Mouse (Mus musculus): Measurements from ENCODE around the gene BC017158. TPM values are rescaled to one million over a fixed set of nuclear protein-coding genes. Genes with fewer than 3 reads are reported as not detected.

BC017158 gene
- polyA plus RNA-seq, 1 experiment = 16.7 TPM

GRCm38 (mm10) chr7:128238991-128239390 lies 59.0 kb downstream of the BC017158 start:
- H3K4me3 ChIP-seq (ENCODE audit: insufficient read depth, low read length) = peak overlapping the region; percentile 49
- TF ChIP-seq POLR2A (IDR thresholded peaks at IDR 0.05; ENCODE audit: borderline replicate concordance, low read depth, low read length) (no peak), CTCF (IDR thresholded peaks at IDR 0.05; ENCODE audit: low read depth, low read length) (no peak)
- peaks cover 24% of the 10 kb centered on the region for H3K4me1 ChIP-seq (ENCODE audit: control insufficient read depth, insufficient read depth, low read length)
- H3K27ac ChIP-seq (ENCODE audit: insufficient read depth, low read depth, low read length) = peak overlapping the region; percentile 6; the same call in 1 of the 2 replicates

GRCm38 (mm10) chr7:128237927-128238778 lies 59.8 kb downstream of the BC017158 start, which contains the start of gene 9130023H24Rik:
Gene 9130023H24Rik, minus strand, starts transcription at chr7:128238031.
- Histone ChIP-seq H3K4me3 (ENCODE audit: insufficient read depth, low read length) (peak within 1 kb of the TSS; percentile 96), H3K4me1 (ENCODE audit: control insufficient read depth, insufficient read depth, low read length) (peaks cover 24% of the 10 kb centered on the region), H3K27ac (ENCODE audit: insufficient read depth, low read depth, low read length) (peak within 1 kb of the TSS; percentile 100)
- TF ChIP-seq CTCF (IDR thresholded peaks at IDR 0.05; ENCODE audit: low read depth, low read length) (no peak), POLR2A (IDR thresholded peaks at IDR 0.05; ENCODE audit: borderline replicate concordance, low read depth, low read length) (no peak)

- peak overlapping the region; percentile 100 for H3K27ac ChIP-seq (ENCODE audit: insufficient read depth, low read depth, low read length)
- peak overlapping the region; percentile 96 for H3K4me3 ChIP-seq (ENCODE audit: insufficient read depth, low read length)
- no peak for TF ChIP-seq CTCF (IDR thresholded peaks at IDR 0.05; ENCODE audit: low read depth, low read length)
- TF ChIP-seq POLR2A (IDR thresholded peaks at IDR 0.05; ENCODE audit: borderline replicate concordance, low read depth, low read length) = no peak
- peaks cover 24% of the 10 kb centered on the region for H3K4me1 ChIP-seq (ENCODE audit: control insufficient read depth, insufficient read depth, low read length)
Measured at GRCm38 (mm10) chr7:128237593-128237926, 60.4 kb downstream of the BC017158 start.

GRCm38 (mm10) chr7:128236856-128237592 lies 60.9 kb downstream of the BC017158 start, which contains the start of gene Armc5:
Gene Armc5, plus strand, starts transcription at chr7:128237342.
- TF ChIP-seq CTCF (IDR thresholded peaks at IDR 0.05; ENCODE audit: low read depth, low read length) (peak; percentile 95), POLR2A (IDR thresholded peaks at IDR 0.05; ENCODE audit: borderline replicate concordance, low read depth, low read length) (no peak)
- peak within 1 kb of the TSS; percentile 96 for H3K4me3 ChIP-seq (ENCODE audit: insufficient read depth, low read length)
- H3K4me1 ChIP-seq (ENCODE audit: control insufficient read depth, insufficient read depth, low read length) = peaks cover 24% of the 10 kb centered on the region
- H3K27ac ChIP-seq (ENCODE audit: insufficient read depth, low read depth, low read length) = peak within 1 kb of the TSS; percentile 100

- TF ChIP-seq POLR2A (IDR thresholded peaks at IDR 0.05; ENCODE audit: borderline replicate concordance, low read depth, low read length) (no peak), CTCF (IDR thresholded peaks at IDR 0.05; ENCODE audit: low read depth, low read length) (no peak)
- H3K4me3 ChIP-seq (ENCODE audit: insufficient read depth, low read length) = no peak overlapping the region
- H3K27ac ChIP-seq (ENCODE audit: insufficient read depth, low read depth, low read length) = peak overlapping the region; percentile 100
- peaks cover 24% of the 10 kb centered on the region for H3K4me1 ChIP-seq (ENCODE audit: control insufficient read depth, insufficient read depth, low read length)
Measured at GRCm38 (mm10) chr7:128236426-128236825, 61.5 kb downstream of the BC017158 start.

- Histone ChIP-seq H3K27ac (ENCODE audit: insufficient read depth, low read depth, low read length) (no peak overlapping the region), H3K4me3 (ENCODE audit: insufficient read depth, low read length) (no peak overlapping the region), H3K4me1 (ENCODE audit: control insufficient read depth, insufficient read depth, low read length) (peaks cover 24% of the 10 kb centered on the region)
- no peak for TF ChIP-seq POLR2A (IDR thresholded peaks at IDR 0.05; ENCODE audit: borderline replicate concordance, low read depth, low read length)
- TF ChIP-seq CTCF (IDR thresholded peaks at IDR 0.05; ENCODE audit: low read depth, low read length) = no peak
Measured at GRCm38 (mm10) chr7:128235481-128235880, 62.5 kb downstream of the BC017158 start.

- TF ChIP-seq CTCF (IDR thresholded peaks at IDR 0.05; ENCODE audit: low read depth, low read length) = no peak
- TF ChIP-seq POLR2A (IDR thresholded peaks at IDR 0.05; ENCODE audit: borderline replicate concordance, low read depth, low read length) = no peak
- Histone ChIP-seq H3K4me1 (ENCODE audit: control insufficient read depth, insufficient read depth, low read length) (peaks cover 24% of the 10 kb centered on the region), H3K27ac (ENCODE audit: insufficient read depth, low read depth, low read length) (no peak overlapping the region), H3K4me3 (ENCODE audit: insufficient read depth, low read length) (no peak overlapping the region)
Measured at GRCm38 (mm10) chr7:128234796-128235195, 63.2 kb downstream of the BC017158 start.

- Histone ChIP-seq H3K4me3 (ENCODE audit: insufficient read depth, low read length) (no peak overlapping the region), H3K4me1 (ENCODE audit: control insufficient read depth, insufficient read depth, low read length) (peaks cover 19% of the 10 kb centered on the region), H3K27ac (ENCODE audit: insufficient read depth, low read depth, low read length) (no peak overlapping the region)
- TF ChIP-seq POLR2A (IDR thresholded peaks at IDR 0.05; ENCODE audit: borderline replicate concordance, low read depth, low read length) (no peak), CTCF (IDR thresholded peaks at IDR 0.05; ENCODE audit: low read depth, low read length) (no peak)
Measured at GRCm38 (mm10) chr7:128231741-128232140, 66.2 kb downstream of the BC017158 start.

Other genes with a start within 250 kb of the BC017158 start
- 515 and 564 TPM in 2 replicates for gene Itgam, start 235.5 kb downstream of the BC017158 start, polyA plus RNA-seq (2012; ENCODE audit: insufficient read depth, insufficient read length, missing spikeins)
- 1.7 and 11.3 TPM in 2 replicates for gene Gm49368, start 235.5 kb downstream of the BC017158 start, polyA plus RNA-seq (2012; ENCODE audit: insufficient read depth, insufficient read length, missing spikeins)
- gene Itgax, start 168.6 kb downstream of the BC017158 start, polyA plus RNA-seq (2012; ENCODE audit: insufficient read depth, insufficient read length, missing spikeins) = 5.8 and 7.0 TPM in 2 replicates
- gene Itgad, start 143.8 kb downstream of the BC017158 start, polyA plus RNA-seq (2012; ENCODE audit: insufficient read depth, insufficient read length, missing spikeins) = 0.52 TPM in 1 of 2 replicates, not detected in the other
- gene Cox6a2, start 91.8 kb downstream of the BC017158 start, polyA plus RNA-seq (2012; ENCODE audit: insufficient read depth, insufficient read length, missing spikeins) = 1.2 TPM in 1 of 2 replicates, not detected in the other
- gene Armc5, start 60.8 kb downstream of the BC017158 start, polyA plus RNA-seq (2012; ENCODE audit: insufficient read depth, insufficient read length, missing spikeins) = 14.6 and 15.0 TPM in 2 replicates
- 2.5 and 2.8 TPM in 2 replicates for gene 9130023H24Rik, start 60.1 kb downstream of the BC017158 start, polyA plus RNA-seq (2012; ENCODE audit: insufficient read depth, insufficient read length, missing spikeins)
- gene Tgfb1i1, start 51.4 kb downstream of the BC017158 start, polyA plus RNA-seq (2012; ENCODE audit: insufficient read depth, insufficient read length, missing spikeins) = 1.2 and 1.7 TPM in 2 replicates
- not detected in 2 replicates for gene Slc5a2, start 32.5 kb downstream of the BC017158 start, polyA plus RNA-seq (2012; ENCODE audit: insufficient read depth, insufficient read length, missing spikeins)
- 731 and 826 TPM in 2 replicates for gene Rgs10, start 120.6 kb upstream of the BC017158 start, polyA plus RNA-seq (2012; ENCODE audit: insufficient read depth, insufficient read length, missing spikeins)
- 138 and 176 TPM in 2 replicates for gene Tial1, start 163.5 kb upstream of the BC017158 start, polyA plus RNA-seq (2012; ENCODE audit: insufficient read depth, insufficient read length, missing spikeins)
- 23.5 and 25.4 TPM in 2 replicates for gene Bag3, start 225.4 kb upstream of the BC017158 start, polyA plus RNA-seq (2012; ENCODE audit: insufficient read depth, insufficient read length, missing spikeins)